Mouse (Mus musculus) forebrain, embryonic 11.5 days (tissue): ENCODE data around the gene Olfr521. TPM values are rescaled to one million over a fixed set of nuclear protein-coding genes. Genes with fewer than 3 reads are reported as not detected.
"Not testable (repeated sequence)": the region's sequence is repeated elsewhere in the genome, so short reads cannot be mapped to it uniquely, and the experiment has no call there.

Source experiments
- ATAC-seq: fragments of 200-750 bp; cut with Nextera tagmentation; replicated peaks from 2 replicates; pipeline ENCODE4 v1.8.0; 2017; ENCODE audit warnings: moderate TSS enrichment; ENCODE audit not compliant: low FRiP score
- DNase-seq: peaks from one replicate; pipeline ENCODE4 v3.0.0-alpha.2; 2017; ENCODE audit warnings: low spot score
- H3K27ac ChIP-seq: fragments of 300-500 bp; sonication (generic); 2 replicates; pipeline ENCODE4 v1.5.1; 2014; ENCODE audit warnings: low read depth, low read length
- H3K27me3 ChIP-seq: fragments of 300-500 bp; sonication (generic); 2 replicates; pipeline ENCODE4 v1.6.1; 2014; ENCODE audit warnings: mild to moderate bottlenecking, low read length, mixed read lengths; ENCODE audit not compliant: control insufficient read depth, insufficient read depth
- H3K36me3 ChIP-seq: fragments of 300-500 bp; sonication (generic); 2 replicates; pipeline ENCODE4 v1.6.1; 2014; ENCODE audit warnings: mild to moderate bottlenecking, low read length, moderate library complexity, mixed read lengths; ENCODE audit not compliant: control insufficient read depth, insufficient read depth
- H3K4me1 ChIP-seq: fragments of 300-500 bp; sonication (generic); replicated peaks from 2 replicates; pipeline ENCODE4 v1.6.1; 2014; ENCODE audit warnings: low read length, mixed read lengths; ENCODE audit not compliant: control insufficient read depth, insufficient read depth
- H3K4me2 ChIP-seq: fragments of 300-500 bp; sonication (generic); 2 replicates; pipeline ENCODE4 v1.6.1; 2014; ENCODE audit warnings: low read depth, mild to moderate bottlenecking, low read length, moderate library complexity, mixed read lengths; ENCODE audit not compliant: severe bottlenecking
- H3K4me3 ChIP-seq: fragments of 300-500 bp; sonication (generic); 2 replicates; pipeline ENCODE4 v1.5.1; 2014; ENCODE audit warnings: low read depth, low read length
- H3K9ac ChIP-seq: fragments of 300-500 bp; sonication (generic); 2 replicates; pipeline ENCODE4 v1.6.1; 2014; ENCODE audit warnings: low read length
- H3K9me3 ChIP-seq: fragments of 300-500 bp; sonication (generic); 2 replicates; pipeline ENCODE4 v1.6.1; 2016; ENCODE audit warnings: low read length, mixed read lengths; ENCODE audit not compliant: control insufficient read depth
- WGBS: fragments of 180-500 bp; shearing (Covaris S2); extraction: QIAGEN DNeasy Blood & Tissue Kit; methylation state at CpG from one replicate; pipeline ENCODE4 v1.1.7; 2014; 5-methylcytosine and 5-hydroxymethylcytosine counted together
- polyA plus RNA-seq: library from polyadenylated mRNA; unstranded; fragments of >200 nt; fragmentation: Nextera tagmentation; extraction: Ambion mirVana; gene quantifications from 2 replicates; pipeline ENCODE4 v1.2.1, GENCODE M21; 2014

Gene Olfr521
- polyA plus RNA-seq = not detected in 2 replicates

DNA sequence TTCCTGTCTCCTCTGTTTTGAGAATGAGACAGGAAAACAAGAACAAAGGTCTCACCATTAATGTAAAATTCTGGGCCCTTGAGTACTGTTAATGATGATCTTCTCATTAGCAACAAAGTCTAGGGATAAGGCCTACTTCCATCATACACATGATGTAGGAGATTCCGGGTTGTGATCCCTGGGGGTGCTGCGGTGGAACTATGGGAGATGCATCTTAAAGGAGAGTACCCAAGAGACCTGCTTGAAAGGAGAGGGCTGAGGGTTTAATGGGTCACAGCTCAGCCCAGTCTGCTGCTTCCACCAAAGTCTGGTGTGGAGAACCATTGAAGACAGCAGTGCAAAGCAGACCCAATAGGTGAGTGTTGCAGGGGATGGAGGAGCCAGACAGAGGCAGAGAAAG is at the start of gene Olfr521:
Olfr521 (plus strand) TSS at position 301 of the 400 bp plus-strand sequence.
- DNase-seq (no peak), ATAC-seq (no peak)
- Histone ChIP-seq H3K4me2 (no peak within 1 kb of the TSS), H3K4me3 (no peak within 1 kb of the TSS), H3K27me3 (no peaks in the 10 kb centered on the region), H3K27ac (no peak within 1 kb of the TSS), H3K9ac (no peak within 1 kb of the TSS), H3K9me3 (peaks cover 8% of the 10 kb centered on the region; the same call in 1 of the 2 replicates), H3K4me1 (no peaks in the 10 kb centered on the region), H3K36me3 (no peaks in the 10 kb centered on the region)
- WGBS = 91% methylated on average over 2 of the region's 2 CpGs

DNA sequence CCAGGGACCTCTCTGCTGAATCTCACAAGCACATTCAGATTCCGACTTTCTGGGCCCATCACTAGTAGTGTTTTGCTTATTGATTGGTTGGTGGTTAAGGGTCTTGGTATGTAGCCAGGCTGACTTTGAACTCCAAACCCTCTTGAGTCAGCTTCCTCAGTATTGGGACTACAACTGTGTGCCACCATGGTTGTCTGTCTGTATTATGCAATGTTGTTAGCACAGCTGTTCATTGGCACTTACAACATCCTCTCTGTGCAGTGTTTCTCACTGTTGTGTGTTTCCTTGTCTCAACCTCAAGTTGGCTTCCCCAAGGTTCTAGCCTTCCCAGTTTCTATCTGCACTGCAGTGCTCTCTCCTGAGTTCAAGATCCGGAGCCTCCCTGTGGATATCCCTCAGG is 46.8 kb upstream of the Olfr521 start:
- ATAC-seq = no peak
- Histone ChIP-seq H3K27ac (no peak overlapping the region), H3K4me1 (no peaks in the 10 kb centered on the region), H3K4me3 (no peak overlapping the region), H3K9ac (no peak overlapping the region), H3K4me2 (no peak overlapping the region), H3K9me3 (no peaks in the 10 kb centered on the region), H3K36me3 (no peaks in the 10 kb centered on the region), H3K27me3 (no peaks in the 10 kb centered on the region; the same call in 1 of the 2 replicates)
- no peak for DNase-seq
- 90% methylated on average over 2 of the region's 2 CpGs for WGBS

DNA sequence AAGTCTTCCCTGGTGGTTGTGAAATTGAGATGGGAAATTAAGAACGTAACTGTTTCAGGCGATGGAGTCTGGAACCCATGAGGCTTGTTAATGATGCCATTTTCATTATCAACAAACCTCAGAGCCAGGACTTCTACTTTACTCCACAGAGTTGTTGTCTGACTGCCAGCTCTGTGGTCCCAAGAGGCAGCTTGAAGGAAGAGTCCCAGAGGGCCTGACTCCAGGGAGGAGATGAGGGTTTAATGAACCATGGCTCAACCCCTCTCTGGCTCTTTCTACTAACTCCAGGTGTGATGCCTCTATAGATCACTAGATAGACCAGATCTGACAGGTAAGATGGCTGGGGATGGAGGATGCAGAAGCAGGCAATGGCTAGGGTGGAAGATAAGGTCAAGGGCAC is 33.3 kb upstream of the Olfr521 start, which contains the start of gene Olfr520:
Olfr520 (plus strand) TSS at position 301 of the 400 bp plus-strand sequence.
- no peak for DNase-seq
- H3K36me3 ChIP-seq = no peaks in the 10 kb centered on the region
- 95% methylated on average over 2 of the region's 2 CpGs for WGBS

DNA sequence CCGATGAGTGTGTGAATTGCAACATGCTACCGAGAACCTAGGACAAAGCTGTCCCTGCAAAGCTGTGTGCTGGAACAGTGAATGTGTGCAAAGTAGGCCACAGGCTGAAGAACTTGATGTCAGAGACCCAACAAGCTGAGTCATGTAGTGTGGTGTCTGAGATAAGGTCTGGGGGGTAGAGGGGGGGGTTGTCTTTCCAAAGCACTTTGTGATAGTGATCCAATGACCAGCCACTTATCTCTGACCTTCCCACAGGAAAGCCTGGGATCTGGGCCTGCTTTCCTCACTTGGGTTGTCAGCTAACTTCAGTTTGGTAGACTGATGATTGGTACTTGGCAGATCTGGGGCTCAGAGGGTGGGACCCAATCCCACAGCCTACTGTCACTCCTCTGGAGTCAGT is 28.7 kb upstream of the Olfr521 start:
- no peak for DNase-seq
- 95% methylated on average over 2 of the region's 2 CpGs for WGBS
- no peaks in the 10 kb centered on the region for H3K9me3 ChIP-seq

More for the DNA sequence above, 33.3 kb upstream of the Olfr521 start, which contains the start of gene Olfr520:
- H3K27ac ChIP-seq = no peak within 1 kb of the TSS
- no peaks in the 10 kb centered on the region for H3K9me3 ChIP-seq
- no peak within 1 kb of the TSS for H3K4me2 ChIP-seq
- no peak within 1 kb of the TSS for H3K9ac ChIP-seq
- H3K27me3 ChIP-seq = no peaks in the 10 kb centered on the region
- no peak for ATAC-seq
- H3K4me3 ChIP-seq = no peak within 1 kb of the TSS
- no peaks in the 10 kb centered on the region for H3K4me1 ChIP-seq

DNA sequence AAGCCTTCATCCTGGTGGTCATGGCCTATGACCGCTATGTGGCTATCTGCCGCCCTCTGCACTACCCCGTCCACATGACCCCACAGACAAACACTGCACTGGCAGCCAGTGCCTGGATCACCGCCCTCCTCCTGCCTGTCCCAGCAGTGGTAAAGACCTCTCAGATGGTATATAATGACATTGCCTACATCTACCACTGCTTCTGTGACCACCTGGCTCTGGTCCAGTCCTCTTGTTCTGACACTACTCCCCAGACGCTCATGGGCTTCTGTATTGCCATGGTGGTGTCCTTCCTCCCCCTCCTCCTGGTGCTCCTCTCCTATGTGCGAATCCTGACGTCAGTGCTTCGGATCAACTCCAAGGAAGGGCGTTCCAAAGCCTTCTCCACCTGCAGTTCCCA is 27.8 kb upstream of the Olfr521 start:
- not testable (repeated sequence) for ATAC-seq, H3K27ac ChIP-seq, H3K4me2 ChIP-seq, H3K9ac ChIP-seq, H3K27me3 ChIP-seq, DNase-seq, H3K9me3 ChIP-seq, H3K4me1 ChIP-seq, H3K36me3 ChIP-seq, H3K4me3 ChIP-seq
- 93% methylated on average over 9 of the region's 9 CpGs for WGBS

More for the DNA sequence above, 28.7 kb upstream of the Olfr521 start:
- H3K4me3 ChIP-seq = no peak overlapping the region
- H3K4me2 ChIP-seq = no peak overlapping the region
- no peak overlapping the region for H3K27ac ChIP-seq
- no peaks in the 10 kb centered on the region for H3K4me1 ChIP-seq
- no peak for ATAC-seq
- H3K27me3 ChIP-seq = no peaks in the 10 kb centered on the region
- no peak overlapping the region for H3K9ac ChIP-seq
- no peaks in the 10 kb centered on the region for H3K36me3 ChIP-seq

DNA sequence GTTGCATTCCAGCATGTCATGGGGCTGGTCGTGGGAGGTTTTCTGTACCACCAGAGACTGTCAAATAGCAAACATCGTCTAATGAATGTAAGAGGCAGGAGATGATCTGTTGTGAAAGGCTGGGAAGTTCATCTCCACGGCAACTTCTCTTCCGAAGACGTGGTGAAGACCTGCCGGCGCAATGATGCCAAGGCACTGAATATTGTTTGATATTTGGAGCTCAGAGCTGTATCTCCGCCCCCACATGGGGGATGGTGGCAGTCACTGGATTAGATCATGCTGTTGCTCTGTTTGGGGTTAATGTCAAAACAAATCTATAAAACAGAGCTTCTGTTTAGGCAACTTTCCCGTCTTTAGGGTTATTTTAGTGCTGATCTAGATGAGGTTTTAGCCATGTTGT is 24.0 kb upstream of the Olfr521 start:
- Histone ChIP-seq H3K27ac (no peak overlapping the region), H3K4me1 (no peaks in the 10 kb centered on the region), H3K4me3 (no peak overlapping the region), H3K9ac (no peak overlapping the region), H3K36me3 (no peaks in the 10 kb centered on the region), H3K9me3 (no peaks in the 10 kb centered on the region), H3K4me2 (no peak overlapping the region), H3K27me3 (no peaks in the 10 kb centered on the region)
- ATAC-seq = no peak
- DNase-seq = no peak
- WGBS = 63% methylated on average over 9 of the region's 9 CpGs

DNA sequence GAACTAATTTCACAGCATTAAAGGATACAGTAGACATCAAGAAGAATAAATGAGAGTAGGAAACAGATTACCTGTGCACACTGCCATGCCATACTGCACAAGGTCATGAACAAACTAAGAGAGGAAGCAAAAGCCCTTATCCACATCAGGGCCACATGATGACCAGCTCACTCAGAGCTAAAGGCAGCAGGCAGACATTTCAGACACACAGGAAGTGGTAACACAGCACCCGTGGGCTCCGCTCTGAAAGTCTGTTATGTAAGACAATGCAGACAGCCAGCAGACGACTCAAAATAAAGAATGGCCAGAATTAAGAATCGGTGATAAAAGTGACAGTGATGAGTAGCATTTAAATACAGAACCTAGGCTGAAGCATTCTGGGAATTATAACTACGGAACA is 18.1 kb downstream of the Olfr521 start:
- no peak overlapping the region for H3K9ac ChIP-seq
- DNase-seq = no peak
- H3K27ac ChIP-seq = no peak overlapping the region
- no peak for ATAC-seq
- H3K27me3 ChIP-seq = no peaks in the 10 kb centered on the region
- H3K9me3 ChIP-seq = no peaks in the 10 kb centered on the region
- no peaks in the 10 kb centered on the region for H3K4me1 ChIP-seq
- no peak overlapping the region for H3K4me3 ChIP-seq
- no peak overlapping the region for H3K4me2 ChIP-seq
- no peaks in the 10 kb centered on the region for H3K36me3 ChIP-seq
- WGBS = 89% methylated on average over 5 of the region's 5 CpGs

DNA sequence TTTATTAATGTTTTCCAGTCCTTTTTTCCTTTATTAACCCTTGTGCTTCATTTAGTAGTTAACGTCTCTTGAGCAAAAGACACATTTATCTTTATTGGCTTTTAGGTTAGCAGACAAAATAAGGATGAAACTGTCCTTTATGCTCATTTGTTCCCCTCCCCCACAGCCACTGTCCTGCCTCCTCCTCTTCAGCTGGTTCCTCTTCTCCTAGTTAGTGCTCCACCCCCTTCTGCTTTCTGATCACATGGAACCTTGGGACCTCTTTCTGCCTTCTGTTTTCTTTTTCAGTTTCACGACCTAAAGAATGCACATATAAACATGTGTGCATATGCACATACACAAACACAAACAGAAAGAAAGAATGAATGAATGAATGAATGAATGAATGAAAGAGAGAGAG is 18.6 kb downstream of the Olfr521 start:
- Histone ChIP-seq H3K27me3 (no peaks in the 10 kb centered on the region), H3K36me3 (no peaks in the 10 kb centered on the region), H3K9ac (no peak overlapping the region), H3K27ac (no peak overlapping the region), H3K4me1 (no peaks in the 10 kb centered on the region), H3K9me3 (no peaks in the 10 kb centered on the region), H3K4me3 (no peak overlapping the region), H3K4me2 (no peak overlapping the region)
- WGBS = 83% methylated on average over 2 of the region's 2 CpGs
- no peak for DNase-seq
- ATAC-seq = no peak

DNA sequence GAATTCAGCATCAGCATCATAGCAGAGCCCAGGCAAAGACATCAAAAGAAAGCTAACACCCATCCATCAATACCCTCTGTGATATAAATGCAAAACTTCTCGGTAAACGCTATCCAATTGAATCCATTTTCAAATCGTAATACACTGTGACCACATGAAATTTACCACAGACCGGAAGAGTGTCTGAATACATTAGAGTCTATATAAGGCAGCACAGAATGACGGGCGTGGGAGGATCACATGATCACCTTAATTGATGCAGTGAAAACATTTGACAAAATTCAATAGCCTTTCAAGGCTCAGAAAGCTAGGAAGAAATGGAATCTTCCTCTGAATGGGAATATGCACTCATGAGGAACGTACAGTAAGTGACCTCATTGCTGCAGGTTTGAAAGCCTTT is 20.1 kb downstream of the Olfr521 start:
- H3K4me3 ChIP-seq = no peak overlapping the region
- H3K36me3 ChIP-seq = no peaks in the 10 kb centered on the region
- H3K9ac ChIP-seq = no peak overlapping the region
- no peak for ATAC-seq
- no peak for DNase-seq
- H3K27ac ChIP-seq = no peak overlapping the region
- H3K4me2 ChIP-seq = no peak overlapping the region
- H3K4me1 ChIP-seq = no peaks in the 10 kb centered on the region
- WGBS = 91% methylated on average over 7 of the region's 7 CpGs
- no peaks in the 10 kb centered on the region for H3K27me3 ChIP-seq
- H3K9me3 ChIP-seq = no peaks in the 10 kb centered on the region
